Mouse (Mus musculus): ENCODE data around the gene Car14.

Gene Car14

DNA sequence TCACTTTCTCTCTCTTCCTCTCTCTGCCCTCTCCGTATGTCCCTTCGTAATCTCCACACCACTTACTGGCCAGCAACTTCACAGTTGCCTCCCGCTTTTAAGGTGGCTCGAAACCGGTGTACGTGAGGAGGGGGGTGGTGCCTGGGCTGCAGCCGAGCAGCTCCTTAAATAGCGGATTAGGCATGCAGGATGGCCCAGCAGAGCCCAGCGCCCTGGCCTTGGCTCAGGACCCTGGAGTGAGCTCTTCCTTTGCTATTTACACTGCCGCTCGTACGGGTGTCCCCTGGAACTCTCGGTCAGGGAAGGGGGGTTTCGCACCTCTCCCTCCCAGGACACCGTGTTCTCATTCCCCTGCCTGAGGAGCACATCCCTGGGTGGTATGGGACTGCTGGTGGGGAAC lies at the start of gene Car14:
Gene Car14, minus strand, starts transcription at position 124 of the 400 bp plus-strand sequence.
- in situ Hi-C loops (cut with MboI; ENCODE audit: unreplicated experiment in 2 of 2), result no loop called here

DNA sequence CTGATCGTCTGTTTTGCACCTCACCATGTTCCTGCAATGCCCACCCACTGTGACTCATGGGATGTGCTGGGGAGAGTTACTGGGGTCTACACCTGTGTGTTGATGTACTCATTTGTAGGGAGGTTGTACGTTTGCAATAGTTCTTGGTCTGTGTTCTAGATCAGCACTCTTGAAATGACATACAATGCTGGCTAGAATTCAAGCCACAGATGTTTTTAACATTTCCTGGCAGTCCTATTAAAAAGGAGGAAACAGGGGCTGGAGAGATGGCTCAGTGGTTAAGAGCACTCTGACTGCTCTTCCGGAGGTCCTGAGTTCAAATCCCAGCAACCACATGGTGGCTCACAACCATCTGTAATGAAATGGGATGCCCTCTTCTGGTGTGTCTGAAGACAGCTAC lies 49.0 kb upstream of the Car14 start:
- in situ Hi-C loops (cut with MboI; ENCODE audit: unreplicated experiment in 2 of 2), result loop anchor here in 1 of 2 experiments (25.0 kb wide), 1 partner anchor 309 kb away; the partner anchor contains the start of genes Hist2h2bb, Hist2h3b and Hist2h4

DNA sequence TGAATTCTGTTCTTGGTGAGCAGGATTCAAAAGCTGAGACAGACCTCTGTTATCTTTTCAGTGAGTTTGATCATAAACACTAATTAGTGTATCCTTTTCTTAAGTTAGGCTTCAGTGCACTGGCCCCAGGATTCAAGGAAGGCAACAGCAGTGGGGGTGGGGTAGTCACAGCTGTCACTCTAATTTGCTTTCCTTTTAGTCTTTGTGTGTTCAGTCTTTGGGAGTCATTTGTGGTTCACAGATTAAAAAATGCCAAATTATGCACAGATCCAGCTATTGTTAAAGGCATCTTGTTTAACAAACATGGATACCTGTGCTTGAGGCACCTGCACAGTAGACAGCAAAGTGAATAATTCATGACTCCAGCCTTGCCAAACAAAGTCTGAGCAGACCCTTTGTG lies 48.5 kb upstream of the Car14 start:
- in situ Hi-C loops (cut with MboI; ENCODE audit: unreplicated experiment in 2 of 2), result loop anchor here in 1 of 2 experiments (25.0 kb wide), 1 partner anchor 309 kb away; the partner anchor contains the start of genes Hist2h2bb, Hist2h3b and Hist2h4

DNA sequence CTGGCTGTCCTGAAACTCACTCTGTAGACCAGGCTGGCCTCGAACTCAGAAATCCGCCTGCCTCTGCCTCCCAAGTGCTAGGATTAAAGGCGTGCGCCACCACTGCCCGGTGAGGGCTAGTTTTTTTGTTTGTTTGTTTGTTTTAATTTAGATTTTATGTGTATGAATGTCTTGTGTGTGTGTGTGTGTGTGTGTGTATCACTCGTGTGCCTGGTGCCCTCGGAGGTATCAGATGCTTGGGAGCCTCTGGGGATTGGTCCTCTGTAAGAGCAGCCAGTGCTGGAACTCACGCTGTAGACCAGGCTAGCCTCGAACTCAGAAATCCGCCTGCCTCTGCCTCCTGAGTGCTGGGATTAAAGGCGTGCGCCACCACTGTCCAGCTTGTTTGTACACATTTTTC lies 47.1 kb upstream of the Car14 start:
- in situ Hi-C loops (cut with MboI; ENCODE audit: unreplicated experiment in 2 of 2), result loop anchor here in 1 of 2 experiments (25.0 kb wide), 1 partner anchor 311 kb away; the partner anchor contains the start of genes Hist2h2bb, Hist2h3b and Hist2h4

DNA sequence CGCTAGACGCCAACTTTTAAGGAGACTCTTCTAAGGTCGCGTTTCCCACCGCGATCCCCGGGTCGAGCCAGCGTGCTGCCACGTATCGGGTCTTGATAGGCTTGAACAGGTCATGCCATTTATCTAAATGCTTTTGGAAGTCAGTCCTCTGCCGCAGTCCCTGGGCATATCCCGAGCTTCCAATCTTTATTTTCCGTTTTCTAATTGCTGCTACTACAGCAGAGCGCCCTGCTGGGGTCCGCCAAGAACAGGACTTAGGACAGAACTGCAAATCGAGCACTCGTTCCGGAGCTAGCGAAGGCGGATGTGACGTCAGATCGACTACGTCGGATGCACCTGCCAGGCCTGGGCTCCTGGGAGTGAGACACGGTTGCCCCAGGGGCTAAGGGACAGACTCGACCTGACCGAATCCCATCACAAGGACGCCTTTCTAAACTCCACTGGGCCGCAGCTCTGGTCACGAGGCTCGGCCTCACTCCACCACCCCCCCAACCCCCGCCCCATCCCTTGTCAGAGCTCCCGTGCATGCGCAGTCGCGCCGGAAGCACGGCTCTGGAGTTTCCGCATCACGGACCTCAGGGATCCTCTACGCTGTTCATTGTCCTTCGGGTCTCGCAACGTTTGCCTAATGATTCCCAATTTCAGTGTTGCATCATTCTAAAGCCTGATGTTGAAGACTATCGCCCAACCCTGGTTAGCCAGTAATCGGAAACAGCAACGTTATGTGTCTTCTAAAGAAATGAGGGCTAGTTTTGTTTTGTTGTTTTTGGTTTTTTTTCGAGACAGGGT lies 46.5 kb upstream of the Car14 start:
- in situ Hi-C loops (cut with MboI; ENCODE audit: unreplicated experiment in 2 of 2), result loop anchor here in 1 of 2 experiments (25.0 kb wide), 1 partner anchor 311 kb away; the partner anchor contains the start of genes Hist2h2bb, Hist2h3b and Hist2h4

DNA sequence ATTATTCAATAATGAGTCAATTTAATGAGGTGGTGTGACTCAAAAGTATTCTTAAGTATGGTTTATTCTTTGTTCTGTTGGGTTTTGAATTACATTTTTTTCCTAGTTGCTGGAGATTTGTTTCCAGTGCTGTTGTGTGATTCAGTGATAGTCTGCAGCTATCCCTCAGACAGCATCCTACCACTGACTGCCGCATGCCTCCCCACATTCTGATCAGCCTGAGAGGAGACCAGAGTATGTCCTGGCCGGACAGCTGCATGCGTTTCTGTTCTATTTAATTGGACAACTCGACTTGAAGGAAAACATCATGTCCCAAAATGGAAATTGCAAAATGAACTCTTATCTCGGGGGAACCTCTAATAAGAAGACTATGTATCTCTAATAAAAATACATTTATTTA lies 43.8 kb upstream of the Car14 start:
- in situ Hi-C loops (cut with MboI; ENCODE audit: unreplicated experiment in 2 of 2), result no loop called here

DNA sequence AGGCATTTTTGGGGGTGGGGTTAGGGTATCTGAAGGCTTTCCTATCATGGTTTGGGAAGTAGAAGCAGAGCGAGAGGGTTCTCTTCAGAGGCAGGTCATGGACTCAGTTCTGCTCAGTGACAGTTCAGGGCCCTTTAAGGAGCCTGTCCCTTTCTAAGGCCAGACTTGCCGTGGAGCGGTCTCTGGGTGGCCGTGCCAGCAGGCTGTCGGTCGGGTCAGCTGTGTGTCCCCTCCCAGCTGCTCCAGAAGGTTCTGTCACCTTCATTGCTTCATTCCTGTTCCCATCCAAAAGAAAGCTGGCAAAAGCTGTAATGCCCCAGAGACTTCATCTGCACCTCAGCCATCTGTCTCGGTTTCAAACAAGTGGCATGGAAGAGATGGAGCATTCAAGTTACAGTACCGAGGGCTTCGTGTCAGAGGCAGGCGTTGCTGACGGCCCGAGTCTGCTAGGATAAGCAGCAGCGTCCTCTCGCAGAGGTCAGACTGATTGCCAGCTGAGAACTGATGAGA lies 41.3 kb upstream of the Car14 start:
- in situ Hi-C loops (cut with MboI; ENCODE audit: unreplicated experiment in 2 of 2), result no loop called here

DNA sequence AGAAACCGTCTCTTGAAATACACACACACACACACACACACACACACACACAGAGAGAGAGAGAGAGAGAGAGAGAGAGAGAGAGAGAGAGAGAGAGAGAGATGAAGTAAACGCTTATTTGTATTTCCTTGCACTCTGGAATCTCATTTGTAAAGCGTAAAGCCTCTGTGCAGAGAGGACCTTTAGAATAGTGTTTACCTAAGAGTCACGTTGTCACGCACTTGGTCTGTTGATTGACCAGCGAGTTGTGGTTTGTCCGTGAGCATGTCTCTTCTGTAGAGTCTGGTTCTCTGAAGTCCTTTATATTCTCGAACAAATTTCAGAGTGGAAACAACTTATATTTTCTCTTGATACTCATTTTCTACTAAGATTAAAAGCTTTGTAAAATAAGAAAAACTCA lies 40.3 kb upstream of the Car14 start:
- in situ Hi-C loops (cut with MboI; ENCODE audit: unreplicated experiment in 2 of 2), result no loop called here

DNA sequence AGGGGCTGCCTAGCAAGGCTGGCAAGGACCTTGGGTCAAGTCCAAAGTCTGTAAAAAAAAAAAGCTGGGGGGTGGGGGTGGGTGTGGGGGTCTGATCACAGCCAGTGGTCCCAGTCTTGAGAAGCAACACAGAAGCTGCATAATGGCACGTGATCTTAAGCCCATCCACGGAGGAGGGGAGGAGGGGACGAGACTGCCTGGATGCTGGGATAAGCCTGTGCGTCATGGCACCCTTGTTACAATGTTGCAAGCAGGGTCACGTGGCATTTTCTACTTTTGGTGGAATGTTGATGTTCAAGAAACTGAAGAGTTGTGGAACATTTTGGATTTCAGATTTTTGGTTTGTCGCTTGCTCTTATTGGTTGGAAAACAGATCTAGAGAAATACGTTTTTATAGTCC lies 38.7 kb upstream of the Car14 start:
- in situ Hi-C loops (cut with MboI; ENCODE audit: unreplicated experiment in 2 of 2), result no loop called here

DNA sequence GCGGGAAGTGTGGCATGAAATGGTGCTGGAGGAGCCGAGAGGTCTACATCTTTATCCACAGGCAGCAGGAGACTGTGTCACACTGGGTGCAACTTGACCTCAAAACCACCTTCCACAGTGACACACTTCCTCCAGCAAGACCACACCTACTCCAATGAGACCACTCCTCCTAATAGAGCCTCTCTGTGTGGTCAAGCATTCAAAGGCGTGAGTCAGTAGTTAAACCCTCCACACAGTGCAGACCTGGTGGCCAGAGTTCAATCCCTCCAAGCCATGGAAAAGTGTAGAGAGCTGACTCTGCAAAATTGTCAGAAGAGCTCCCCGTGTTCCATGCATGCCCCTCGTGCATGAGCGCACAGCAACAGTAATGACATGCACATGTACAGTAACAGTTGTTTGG lies 38.3 kb upstream of the Car14 start:
- in situ Hi-C loops (cut with MboI; ENCODE audit: unreplicated experiment in 2 of 2), result no loop called here

DNA sequence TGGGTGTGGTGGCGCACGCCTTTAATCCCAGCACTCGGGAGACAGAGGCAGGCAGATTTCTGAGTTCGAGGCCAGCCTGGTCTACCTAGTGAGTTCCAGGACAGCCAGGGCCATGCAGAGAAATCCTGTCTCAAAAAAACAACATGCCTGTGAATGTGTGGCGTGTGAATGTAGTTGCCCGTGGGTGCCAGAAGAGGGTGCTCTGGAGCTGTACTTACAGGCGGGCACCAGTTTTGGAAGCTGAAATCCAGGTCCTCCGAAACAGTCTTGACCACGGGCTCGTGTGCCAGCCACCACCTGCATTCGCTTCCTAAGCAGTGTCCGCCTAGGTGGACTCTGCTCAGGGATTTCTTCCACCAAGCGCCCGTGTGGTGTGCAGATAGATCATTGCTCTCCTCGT lies 34.3 kb upstream of the Car14 start:
- in situ Hi-C loops (cut with MboI; ENCODE audit: unreplicated experiment in 2 of 2), result loop anchor here in 1 of 2 experiments (10.0 kb wide), 1 partner anchor 116 kb away; the partner anchor contains the start of gene Vps45

DNA sequence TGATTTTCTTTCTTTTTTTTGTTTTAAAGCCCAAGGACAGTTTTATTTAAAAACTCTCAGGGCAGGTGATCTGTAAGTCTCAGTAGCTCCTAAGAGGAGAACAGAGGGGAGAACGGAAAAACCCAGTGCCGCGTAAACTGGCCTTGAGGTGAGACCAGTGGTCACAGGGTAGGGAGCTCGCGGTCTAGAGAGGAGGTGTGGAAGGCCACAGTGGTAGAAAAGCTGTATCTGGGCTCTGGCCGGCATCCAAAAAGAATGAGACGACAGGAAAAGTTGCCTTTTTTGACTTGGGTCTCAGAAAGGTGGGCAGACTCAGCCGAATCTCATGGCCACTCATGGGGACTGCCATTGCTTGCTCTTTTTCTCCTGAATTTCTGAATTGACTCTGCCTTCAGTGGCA lies 33.7 kb upstream of the Car14 start:
- in situ Hi-C loops (cut with MboI; ENCODE audit: unreplicated experiment in 2 of 2), result loop anchor here in 1 of 2 experiments (10.0 kb wide), 1 partner anchor 117 kb away; the partner anchor contains the start of gene Vps45

DNA sequence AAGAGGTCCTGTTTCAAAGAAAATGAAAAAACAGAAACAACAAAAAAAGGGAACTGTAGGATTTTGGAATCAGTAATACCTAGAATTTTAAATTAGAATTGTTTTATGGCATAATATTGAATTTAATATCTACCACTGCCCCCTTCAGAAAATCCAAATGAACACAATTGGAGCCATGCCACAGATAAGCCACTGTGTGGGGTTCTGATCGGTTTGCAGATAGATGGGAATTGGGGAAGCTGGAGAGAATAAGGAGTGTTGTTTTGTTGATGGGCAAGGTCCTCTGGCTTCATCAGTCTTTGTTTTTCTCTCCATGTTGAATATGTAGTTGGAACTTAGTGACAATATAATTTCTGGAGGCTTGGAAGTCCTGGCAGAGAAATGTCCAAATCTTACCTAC lies 30.0 kb upstream of the Car14 start:
- in situ Hi-C loops (cut with MboI; ENCODE audit: unreplicated experiment in 2 of 2), result loop anchor here in 1 of 2 experiments (10.0 kb wide), 1 partner anchor 120 kb away; the partner anchor contains the start of gene Vps45

DNA sequence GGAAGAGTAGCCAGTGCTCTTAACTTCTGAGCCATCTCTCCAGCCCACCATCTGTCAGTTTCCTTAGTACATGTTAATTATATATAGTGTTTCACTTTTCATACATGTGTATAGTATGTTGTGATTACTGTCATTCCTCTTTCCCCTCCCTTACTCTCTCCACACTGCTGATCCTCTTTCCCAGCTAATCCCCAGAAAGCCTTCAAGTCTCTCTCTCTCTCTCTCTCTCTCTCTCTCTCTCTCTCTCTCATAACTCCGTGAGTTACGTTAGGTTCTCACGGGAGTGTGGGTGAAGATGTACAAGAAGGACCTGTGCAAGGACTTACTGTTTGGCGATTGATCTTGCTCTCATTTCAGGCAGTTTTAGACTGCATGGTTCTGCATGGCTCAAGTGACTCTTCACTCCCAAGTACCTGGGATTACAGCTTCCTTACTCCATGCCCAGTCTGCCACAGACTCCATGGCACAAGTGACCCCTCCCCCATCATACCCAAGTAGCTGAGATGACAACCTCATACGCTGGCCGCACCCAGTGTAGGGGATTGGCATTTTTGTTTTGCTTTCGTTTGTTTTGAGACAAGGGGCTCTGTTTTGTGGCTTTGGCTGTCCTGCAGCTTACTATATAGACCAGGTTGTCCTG lies 28.7 kb upstream of the Car14 start:
- in situ Hi-C loops (cut with MboI; ENCODE audit: unreplicated experiment in 2 of 2), result loop anchor here in 1 of 2 experiments (10.0 kb wide), 1 partner anchor 122 kb away; the partner anchor contains the start of gene Vps45

DNA sequence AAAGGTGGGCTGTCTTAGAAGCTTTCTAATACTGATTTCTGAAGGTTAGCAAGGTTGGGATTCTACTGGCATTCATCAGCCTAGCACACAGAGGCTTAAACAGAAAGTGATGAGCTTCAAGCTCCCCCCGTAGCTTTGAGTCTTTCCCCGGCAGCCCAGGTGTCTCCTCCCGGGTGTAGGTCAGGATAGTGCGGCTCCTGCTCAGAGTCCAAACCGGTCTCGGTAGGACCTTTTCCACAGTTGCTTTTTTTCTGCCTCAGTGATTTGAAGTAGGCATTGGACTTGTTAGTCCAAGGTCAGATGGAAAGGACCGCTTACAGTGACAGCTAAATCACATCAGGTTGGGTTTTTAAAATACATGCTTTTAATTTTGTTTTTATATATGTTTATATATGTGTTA lies 28.1 kb upstream of the Car14 start:
- in situ Hi-C loops (cut with MboI; ENCODE audit: unreplicated experiment in 2 of 2), result loop anchor here in 1 of 2 experiments (10.0 kb wide), 1 partner anchor 122 kb away; the partner anchor contains the start of gene Vps45

DNA sequence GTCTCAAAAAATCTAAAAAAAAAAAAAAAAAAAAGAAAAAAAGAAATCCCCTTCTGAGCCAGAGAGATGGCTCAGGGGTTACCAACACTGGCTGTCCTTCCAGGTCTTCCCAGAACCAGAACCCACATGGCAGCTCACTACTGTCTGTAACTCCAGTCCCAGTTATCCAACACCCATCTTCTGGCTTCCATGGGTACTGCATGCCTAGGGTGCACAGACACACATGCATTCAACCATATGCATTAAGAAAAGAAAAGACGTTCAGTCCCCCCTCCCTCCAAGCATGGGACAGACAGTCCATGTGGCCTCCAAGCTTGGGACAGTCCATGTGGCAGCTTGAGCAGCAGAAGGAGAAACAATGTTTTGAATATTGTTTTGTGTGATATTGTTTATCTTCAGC lies 27.7 kb upstream of the Car14 start:
- in situ Hi-C loops (cut with MboI; ENCODE audit: unreplicated experiment in 2 of 2), result loop anchor here in 1 of 2 experiments (10.0 kb wide), 1 partner anchor 123 kb away; the partner anchor contains the start of gene Vps45

DNA sequence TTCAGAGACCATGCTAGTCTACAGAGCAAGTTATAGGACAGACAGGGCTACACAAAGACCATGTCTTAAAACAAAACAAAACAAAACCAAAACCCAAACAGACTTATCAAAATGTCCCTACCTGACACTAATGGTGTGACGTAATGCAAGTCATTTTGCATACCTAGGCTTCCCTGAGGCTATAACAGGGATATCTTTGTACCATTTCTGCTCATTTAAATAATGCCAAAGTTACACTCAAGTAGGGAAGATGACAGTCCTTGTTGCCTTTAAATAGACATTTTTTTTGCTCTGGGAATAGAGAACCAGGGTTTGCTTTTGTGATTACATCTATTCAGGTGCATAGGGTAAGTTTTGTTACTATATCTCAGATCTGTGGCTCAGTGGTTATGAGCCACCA lies 27.0 kb upstream of the Car14 start:
- in situ Hi-C loops (cut with MboI; ENCODE audit: unreplicated experiment in 2 of 2), result loop anchor here in 1 of 2 experiments (10.0 kb wide), 1 partner anchor 123 kb away; the partner anchor contains the start of gene Vps45

DNA sequence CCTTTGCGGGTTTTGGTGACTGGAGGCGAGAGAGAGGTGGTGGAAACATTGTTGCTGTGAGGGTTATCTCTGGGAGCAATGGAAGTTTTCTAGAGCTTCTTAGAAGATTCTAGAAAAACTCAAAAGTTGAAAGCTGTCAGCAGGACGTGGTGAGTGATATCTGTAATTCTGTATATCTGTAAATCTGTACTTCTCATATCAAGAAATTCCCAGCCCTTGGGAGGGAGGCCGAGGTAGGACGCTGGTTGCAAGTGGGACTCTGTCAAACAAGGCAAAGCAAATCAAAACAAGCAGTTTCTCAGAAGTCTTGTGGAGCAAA lies 25.9 kb upstream of the Car14 start:
- in situ Hi-C loops (cut with MboI; ENCODE audit: unreplicated experiment in 2 of 2), result loop anchor here in 1 of 2 experiments (10.0 kb wide), 1 partner anchor 124 kb away; the partner anchor contains the start of gene Vps45

DNA sequence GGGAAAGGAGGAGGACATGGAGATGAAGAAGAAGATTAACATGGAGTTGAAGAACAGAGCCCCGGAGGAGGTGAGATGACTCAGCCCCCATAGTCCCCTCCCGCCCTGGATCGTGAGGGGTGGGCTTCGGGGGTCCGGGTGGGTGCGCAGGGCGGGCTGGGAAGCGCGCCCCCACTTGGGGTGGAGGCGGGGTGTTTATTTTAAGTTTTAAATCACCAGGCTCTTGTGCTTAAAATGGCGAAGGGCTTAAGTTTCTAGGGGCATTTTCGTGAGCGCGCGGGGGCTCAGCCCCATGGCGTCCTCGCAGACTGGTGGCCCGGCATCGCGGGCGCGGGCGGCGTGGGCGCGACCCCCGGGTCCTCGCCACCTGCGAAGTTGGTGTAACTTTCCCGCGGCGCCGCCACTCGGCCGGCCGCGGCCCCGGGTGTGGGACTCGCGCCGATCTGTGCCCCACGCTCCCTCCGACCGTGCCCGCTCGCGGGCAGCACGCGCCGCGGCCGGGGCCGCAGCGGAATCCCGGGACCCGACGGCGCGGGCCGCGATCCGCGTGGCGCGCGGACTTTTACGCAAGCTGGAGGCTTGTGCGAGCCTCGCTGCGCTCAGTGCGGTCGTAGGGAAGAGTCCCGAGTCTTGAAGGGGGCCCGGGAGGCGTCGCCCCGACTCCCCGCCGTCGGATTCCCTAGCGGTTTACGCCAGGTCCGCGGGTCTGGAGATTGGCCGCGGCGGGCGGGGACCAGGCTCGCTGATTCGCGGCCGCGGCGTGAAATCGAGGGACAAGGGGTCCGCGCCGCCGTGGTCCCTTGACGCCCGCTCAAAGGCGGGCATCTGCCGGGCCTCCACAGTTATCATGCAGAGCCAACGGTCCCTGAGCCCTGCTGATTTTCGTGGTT lies 25.3 kb upstream of the Car14 start:
- in situ Hi-C loops (cut with MboI; ENCODE audit: unreplicated experiment in 2 of 2), result loop anchor here in 1 of 2 experiments (10.0 kb wide), 1 partner anchor 125 kb away; the partner anchor contains the start of gene Vps45

Measured in v-Abl transformed pro-B cells (cell line).